Mouse (Mus musculus): ENCODE results near the gene Insr. TPM values are rescaled to one million over a fixed set of nuclear protein-coding genes. Genes with fewer than 3 reads are reported as not detected.

Insr gene
- polyA plus RNA-seq, 1 experiment from 2014 or later: 20.9 TPM

DNA sequence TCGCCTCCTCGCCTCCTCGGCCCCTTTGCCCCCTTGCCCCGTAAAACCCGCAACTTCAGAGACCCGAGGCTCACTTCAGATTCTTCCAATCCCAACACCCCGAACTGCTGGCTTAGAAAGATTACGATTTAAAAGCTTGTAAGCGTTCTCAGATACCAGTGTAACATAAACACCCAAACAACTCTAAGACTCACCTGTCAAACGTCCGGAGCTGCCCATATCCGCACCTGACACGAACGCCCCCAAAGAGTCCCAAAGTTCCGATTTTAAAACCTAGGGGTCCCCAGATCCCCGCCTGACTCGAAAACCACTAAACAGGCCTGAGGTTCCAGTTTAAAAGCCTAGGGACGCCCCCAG, 282 bp upstream of the Insr start:
- Histone ChIP-seq H3K4me1 (replicated peaks; ENCODE audit: control insufficient read depth, insufficient read depth) (peaks cover 14% of the 10 kb centered on the region; the same call in 1 of the 2 replicates), H3K27me3 (ENCODE audit: control insufficient read depth, insufficient read depth, low read length) (no peaks in the 10 kb centered on the region), H3K9me3 (ENCODE audit: control insufficient read depth, low read length) (no peaks in the 10 kb centered on the region), H3K9ac (ENCODE audit: low read length) (peak overlapping the region; percentile 95), H3K27ac (replicated peaks) (0 out of 2 replicates have a peak overlapping the region, but pooled peaks have one; percentile 1), H3K4me3 (ENCODE audit: low read depth, low read length) (peak overlapping the region; percentile 93), H3K4me2 (replicated peaks; ENCODE audit: low read depth) (peak overlapping the region; percentile 89), H3K36me3 (ENCODE audit: control insufficient read depth, insufficient read depth, low read length) (no peaks in the 10 kb centered on the region)
- DNase-seq (ENCODE audit: low spot score) (no peak), ATAC-seq (ENCODE audit: low FRiP score, low TSS enrichment) (no peak; the same call in 1 of the 2 replicates)
- WGBS: 2% methylated on average over 18 of the region's 18 CpGs
- TF ChIP-seq CTCF (IDR thresholded peaks at IDR 0.05; ENCODE audit: low read depth) (no peak), EP300 (optimal IDR thresholded peaks at IDR 0.05) (no peak)

DNA sequence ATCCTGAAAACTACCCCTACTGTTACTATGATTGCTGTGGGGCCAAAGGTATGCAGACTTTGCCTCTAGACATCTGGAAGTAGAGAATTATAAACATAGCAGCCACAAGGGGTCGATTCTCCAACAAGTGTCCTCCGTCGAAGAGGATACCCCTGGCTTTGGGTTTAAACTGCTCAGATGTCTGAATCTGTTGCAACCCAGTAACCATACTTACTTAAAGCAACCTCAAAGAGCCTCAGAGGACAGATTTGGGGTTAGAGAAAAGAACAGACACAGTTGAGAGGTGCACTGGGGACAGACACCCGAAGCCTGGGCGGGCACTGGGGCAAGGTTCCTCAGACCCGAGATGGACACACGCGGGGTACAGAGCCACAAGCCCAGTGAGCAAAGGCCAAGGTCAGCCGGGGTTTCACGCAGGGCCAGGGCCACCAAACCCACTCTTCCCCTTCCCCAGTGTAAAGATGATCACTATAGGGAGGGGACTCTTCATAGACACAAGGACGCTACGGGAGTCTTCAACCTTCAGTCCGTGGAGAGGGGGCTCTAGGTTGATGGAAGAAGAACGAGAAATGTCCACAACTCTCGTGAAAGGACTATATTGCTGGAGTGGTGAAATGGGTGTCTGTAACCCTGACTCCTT, 1.1 kb downstream of the Insr start:
- ATAC-seq (ENCODE audit: low FRiP score, low TSS enrichment) (no peak), DNase-seq (ENCODE audit: low spot score) (peak; percentile 23)
- Histone ChIP-seq H3K27ac (replicated peaks) (peak overlapping the region; percentile 86; the same call in 1 of the 2 replicates), H3K27me3 (ENCODE audit: control insufficient read depth, insufficient read depth, low read length) (no peaks in the 10 kb centered on the region), H3K4me1 (replicated peaks; ENCODE audit: control insufficient read depth, insufficient read depth) (peaks cover 14% of the 10 kb centered on the region; the same call in 1 of the 2 replicates), H3K4me2 (replicated peaks; ENCODE audit: low read depth) (peak overlapping the region; percentile 89), H3K4me3 (ENCODE audit: low read depth, low read length) (peak overlapping the region; percentile 93), H3K36me3 (ENCODE audit: control insufficient read depth, insufficient read depth, low read length) (no peaks in the 10 kb centered on the region), H3K9me3 (ENCODE audit: control insufficient read depth, low read length) (no peaks in the 10 kb centered on the region), H3K9ac (ENCODE audit: low read length) (peak overlapping the region; percentile 95)
- TF ChIP-seq CTCF (IDR thresholded peaks at IDR 0.05; ENCODE audit: low read depth) (peak; percentile 56), EP300 (optimal IDR thresholded peaks at IDR 0.05) (no peak)
- 19% methylated on average over 15 of the region's 15 CpGs for WGBS

DNA sequence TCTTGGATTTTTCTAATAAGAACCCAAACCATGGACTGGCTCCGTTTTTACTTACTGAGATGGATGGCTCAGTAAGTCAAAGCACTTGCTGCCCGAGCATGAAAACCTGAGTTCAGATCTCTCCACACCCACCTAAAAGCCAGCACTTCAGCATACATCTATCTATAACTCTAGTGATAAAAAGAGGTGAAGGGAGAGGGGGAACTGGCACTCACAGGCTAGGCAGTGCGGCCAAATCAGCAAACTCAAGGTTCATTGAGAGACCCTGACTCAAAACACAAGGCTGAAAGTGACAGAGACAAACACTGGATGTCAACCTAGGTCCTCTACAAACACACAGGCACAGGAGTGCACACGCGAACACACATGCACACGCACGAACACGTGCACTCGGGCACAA, 2.2 kb downstream of the Insr start:
- Histone ChIP-seq H3K4me2 (replicated peaks; ENCODE audit: low read depth) (peak overlapping the region; percentile 89; the same call in 1 of the 2 replicates), H3K27me3 (ENCODE audit: control insufficient read depth, insufficient read depth, low read length) (no peaks in the 10 kb centered on the region), H3K4me3 (ENCODE audit: low read depth, low read length) (no peak overlapping the region; the same call in 1 of the 2 replicates), H3K36me3 (ENCODE audit: control insufficient read depth, insufficient read depth, low read length) (no peaks in the 10 kb centered on the region), H3K9ac (ENCODE audit: low read length) (no peak overlapping the region), H3K27ac (replicated peaks) (no peak overlapping the region), H3K9me3 (ENCODE audit: control insufficient read depth, low read length) (no peaks in the 10 kb centered on the region), H3K4me1 (replicated peaks; ENCODE audit: control insufficient read depth, insufficient read depth) (peaks cover 14% of the 10 kb centered on the region; the same call in 1 of the 2 replicates)
- WGBS: 90% methylated on average over 9 of the region's 9 CpGs
- ATAC-seq (ENCODE audit: low FRiP score, low TSS enrichment) (no peak), DNase-seq (ENCODE audit: low spot score) (no peak)
- no peak for TF ChIP-seq CTCF (IDR thresholded peaks at IDR 0.05; ENCODE audit: low read depth)
- no peak for TF ChIP-seq EP300 (optimal IDR thresholded peaks at IDR 0.05)

DNA sequence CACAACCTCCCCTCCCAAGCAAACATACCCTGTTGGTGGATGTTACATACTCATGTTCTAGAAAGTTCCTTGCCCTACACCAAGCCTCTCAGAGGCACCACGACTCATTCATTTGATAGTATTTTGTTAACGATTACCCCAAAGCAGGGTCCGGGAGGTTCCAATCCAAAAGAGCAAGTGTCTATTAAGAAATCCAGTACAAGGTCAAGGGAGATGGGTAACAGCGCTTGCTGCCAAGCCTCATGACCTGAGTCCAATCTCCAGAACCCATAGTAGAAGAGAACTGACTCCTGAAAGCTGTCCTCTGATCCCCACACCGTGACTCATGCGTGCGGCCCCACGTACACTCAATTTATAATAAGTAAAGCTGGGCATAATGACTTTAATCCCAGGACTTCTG, 3.4 kb downstream of the Insr start:
- TF ChIP-seq EP300 (optimal IDR thresholded peaks at IDR 0.05) (no peak), CTCF (IDR thresholded peaks at IDR 0.05; ENCODE audit: low read depth) (no peak)
- peaks cover 14% of the 10 kb centered on the region; the same call in 1 of the 2 replicates for H3K4me1 ChIP-seq (replicated peaks; ENCODE audit: control insufficient read depth, insufficient read depth)
- H3K9me3 ChIP-seq (ENCODE audit: control insufficient read depth, low read length): no peaks in the 10 kb centered on the region
- no peak overlapping the region for H3K4me3 ChIP-seq (ENCODE audit: low read depth, low read length)
- ATAC-seq (ENCODE audit: low FRiP score, low TSS enrichment) (no peak), DNase-seq (ENCODE audit: low spot score) (no peak)
- H3K27ac ChIP-seq (replicated peaks): no peak overlapping the region
- no peak overlapping the region for H3K4me2 ChIP-seq (replicated peaks; ENCODE audit: low read depth)
- WGBS: 94% methylated on average over 8 of the region's 8 CpGs
- H3K36me3 ChIP-seq (ENCODE audit: control insufficient read depth, insufficient read depth, low read length): no peaks in the 10 kb centered on the region
- H3K9ac ChIP-seq (ENCODE audit: low read length): no peak overlapping the region
- no peaks in the 10 kb centered on the region for H3K27me3 ChIP-seq (ENCODE audit: control insufficient read depth, insufficient read depth, low read length)

DNA sequence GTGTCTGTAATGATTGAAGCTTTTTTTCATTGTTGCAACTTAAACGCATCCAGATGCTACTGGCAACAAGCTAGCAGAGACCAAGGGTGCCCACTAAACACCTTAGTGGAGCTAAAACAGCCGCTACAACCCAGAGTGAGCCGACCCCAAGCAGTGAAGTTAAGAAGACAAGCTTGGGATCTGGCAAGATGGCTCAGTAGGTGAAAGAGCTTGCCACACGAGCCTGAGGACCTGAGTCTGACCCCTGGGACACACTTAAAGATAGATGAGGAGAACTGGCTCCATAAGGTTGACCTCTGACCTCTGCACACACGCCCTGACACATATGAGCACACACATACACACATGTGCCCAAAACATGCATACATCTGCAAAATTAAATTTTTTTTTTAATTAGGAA, 4.2 kb downstream of the Insr start:
- Histone ChIP-seq H3K36me3 (ENCODE audit: control insufficient read depth, insufficient read depth, low read length) (no peaks in the 10 kb centered on the region), H3K4me1 (replicated peaks; ENCODE audit: control insufficient read depth, insufficient read depth) (peaks cover 11% of the 10 kb centered on the region; the same call in 1 of the 2 replicates), H3K27me3 (ENCODE audit: control insufficient read depth, insufficient read depth, low read length) (no peaks in the 10 kb centered on the region), H3K4me3 (ENCODE audit: low read depth, low read length) (no peak overlapping the region), H3K9ac (ENCODE audit: low read length) (no peak overlapping the region), H3K4me2 (replicated peaks; ENCODE audit: low read depth) (no peak overlapping the region), H3K9me3 (ENCODE audit: control insufficient read depth, low read length) (no peaks in the 10 kb centered on the region), H3K27ac (replicated peaks) (no peak overlapping the region)
- TF ChIP-seq EP300 (optimal IDR thresholded peaks at IDR 0.05) (no peak), CTCF (IDR thresholded peaks at IDR 0.05; ENCODE audit: low read depth) (no peak)
- DNase-seq (ENCODE audit: low spot score) (no peak), ATAC-seq (ENCODE audit: low FRiP score, low TSS enrichment) (no peak)
- 63% methylated on average over 5 of the region's 5 CpGs for WGBS

DNA sequence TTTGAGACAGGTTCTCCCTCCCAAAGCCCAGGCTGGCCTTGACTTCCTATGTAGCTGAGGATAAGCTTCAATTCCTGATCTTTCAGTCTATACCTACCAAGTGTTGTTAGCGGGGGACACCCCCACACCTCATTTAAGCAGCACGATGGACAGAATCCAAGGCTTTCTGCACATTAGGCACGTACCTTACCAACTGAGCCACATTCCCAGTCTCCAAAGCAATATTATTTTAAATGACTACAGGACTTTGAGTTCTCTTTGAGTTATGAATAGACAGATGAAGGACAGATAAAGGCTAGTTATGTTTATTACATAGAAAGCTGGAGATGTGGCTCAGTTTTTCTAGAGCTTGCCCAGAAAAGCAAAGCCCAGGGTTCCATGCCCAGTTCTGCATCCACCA, 5.6 kb downstream of the Insr start:
- DNase-seq (ENCODE audit: low spot score) (no peak), ATAC-seq (ENCODE audit: low FRiP score, low TSS enrichment) (no peak)
- Histone ChIP-seq H3K27me3 (ENCODE audit: control insufficient read depth, insufficient read depth, low read length) (no peaks in the 10 kb centered on the region), H3K9ac (ENCODE audit: low read length) (no peak overlapping the region), H3K9me3 (ENCODE audit: control insufficient read depth, low read length) (no peaks in the 10 kb centered on the region), H3K4me1 (replicated peaks; ENCODE audit: control insufficient read depth, insufficient read depth) (peaks cover 10% of the 10 kb centered on the region; the same call in 1 of the 2 replicates), H3K4me2 (replicated peaks; ENCODE audit: low read depth) (no peak overlapping the region), H3K4me3 (ENCODE audit: low read depth, low read length) (no peak overlapping the region), H3K36me3 (ENCODE audit: control insufficient read depth, insufficient read depth, low read length) (no peaks in the 10 kb centered on the region; the same call in 1 of the 2 replicates), H3K27ac (replicated peaks) (no peak overlapping the region)
- TF ChIP-seq CTCF (IDR thresholded peaks at IDR 0.05; ENCODE audit: low read depth): no peak
- no peak for TF ChIP-seq EP300 (optimal IDR thresholded peaks at IDR 0.05)
- 90% methylated on average over 3 of the region's 3 CpGs for whole genome bisulfite sequencing
